Mouse (Mus musculus) hindbrain, postnatal 0 days (tissue): ENCODE data around the gene Ptgfrn. TPM values are rescaled to one million over a fixed set of nuclear protein-coding genes. Genes with fewer than 3 reads are reported as not detected.
A peak's percentile ranks its signal among the peaks of the same experiment; 100 is the strongest.

Experiments used
- ATAC-seq: fragments of 200-750 bp; cut with Nextera tagmentation; 2 replicates; pipeline ENCODE4 v1.8.0; 2017; ENCODE audit warnings: mild to moderate bottlenecking, moderate TSS enrichment, moderate library complexity
- DNase-seq: peaks from one replicate; pipeline ENCODE4 v3.0.0-alpha.2; 2015; ENCODE audit warnings: low spot score
- H3K27ac ChIP-seq: fragments of 300-500 bp; sonication (generic); 2 replicates; pipeline ENCODE4 v1.5.1; 2014; ENCODE audit warnings: mild to moderate bottlenecking
- H3K27me3 ChIP-seq: fragments of 300-500 bp; sonication (generic); 2 replicates; pipeline ENCODE4 v1.6.1; 2014; ENCODE audit warnings: low read length, mixed read lengths; ENCODE audit not compliant: insufficient read depth
- H3K36me3 ChIP-seq: fragments of 300-500 bp; sonication (generic); 2 replicates; pipeline ENCODE4 v1.6.1; 2014; ENCODE audit warnings: low read length, mixed read lengths; ENCODE audit not compliant: insufficient read depth
- H3K4me1 ChIP-seq: fragments of 300-500 bp; sonication (generic); 2 replicates; pipeline ENCODE4 v1.6.1; 2014; ENCODE audit warnings: antibody characterized with exemption, low read length, mixed read lengths; ENCODE audit not compliant: insufficient read depth
- H3K4me2 ChIP-seq: fragments of 300-500 bp; sonication (generic); 2 replicates; pipeline ENCODE4 v1.6.1; 2014; ENCODE audit warnings: low read depth, mild to moderate bottlenecking, low read length, moderate library complexity, mixed read lengths
- H3K4me3 ChIP-seq: fragments of 300-500 bp; sonication (generic); 2 replicates; pipeline ENCODE4 v1.5.1; 2014; ENCODE audit warnings: low read length
- H3K9ac ChIP-seq: fragments of 300-500 bp; sonication (generic); replicated peaks from 2 replicates; pipeline ENCODE4 v1.6.1; 2014; ENCODE audit warnings: mild to moderate bottlenecking, low read length, moderate library complexity, mixed read lengths
- H3K9me3 ChIP-seq: fragments of 300-500 bp; sonication (generic); 2 replicates; pipeline ENCODE4 v1.6.1; 2016; ENCODE audit warnings: low read length, mixed read lengths
- CTCF ChIP-seq: IDR thresholded peaks from 2 replicates; pipeline ENCODE4 v1.5.1; 2016; ENCODE audit warnings: antibody characterized with exemption, control low read depth, low read depth
- WGBS: fragments of 180-500 bp; shearing (Covaris S2); extraction: QIAGEN DNeasy Blood & Tissue Kit; methylation state at CpG from one replicate; pipeline ENCODE4 v1.1.7; 2014; 5-methylcytosine and 5-hydroxymethylcytosine counted together
- polyA plus RNA-seq: library from polyadenylated mRNA; unstranded; fragments of >200 nt; fragmentation: Nextera tagmentation; extraction: Ambion mirVana; gene quantifications from 2 replicates; pipeline ENCODE4 v1.2.1, GENCODE M21; 2015
- total RNA-seq: library from RNA; depleted of rRNA; stranded (reverse); fragments of >200 nt; gene quantifications from 2 replicates; pipeline ENCODE4 v1.2.3, GENCODE M21; 2014

Ptgfrn gene
- total and polyA plus RNA-seq, 2 experiments from 2014 or later: 4.1 to 51.0 TPM

- no peak for DNase-seq
- H3K4me1 ChIP-seq: 0 out of 2 replicates have a peak, but pooled peaks cover 10% of the 10 kb centered on the region
- TF ChIP-seq CTCF: no peak
- H3K9ac ChIP-seq: no peak overlapping the region
- H3K9me3 ChIP-seq: no peaks in the 10 kb centered on the region
- H3K36me3 ChIP-seq: no peaks in the 10 kb centered on the region; the same call in 1 of the 2 replicates
- WGBS: 65% methylated on average over 3 of the region's 3 CpGs
- no peak overlapping the region for H3K27ac ChIP-seq
- H3K27me3 ChIP-seq: no peaks in the 10 kb centered on the region
- H3K4me3 ChIP-seq: no peak overlapping the region
- ATAC-seq: no peak
- H3K4me2 ChIP-seq: no peak overlapping the region
These were observed 34.2 kb downstream of the Ptgfrn start for GRCm38 (mm10) chr3:101075866-101076265.

GRCm38 (mm10) chr3:101073384-101073783 lies 36.7 kb downstream of the Ptgfrn start:
- 85% methylated on average over 9 of the region's 9 CpGs for WGBS
- no peaks in the 10 kb centered on the region; the same call in 1 of the 2 replicates for H3K36me3 ChIP-seq
- H3K4me1 ChIP-seq: peaks cover 13% of the 10 kb centered on the region
- no peak overlapping the region for H3K4me3 ChIP-seq
- H3K9ac ChIP-seq: no peak overlapping the region
- no peak overlapping the region for H3K27ac ChIP-seq
- ATAC-seq (no peak), DNase-seq (no peak)
- no peak overlapping the region for H3K4me2 ChIP-seq
- no peaks in the 10 kb centered on the region for H3K27me3 ChIP-seq
- no peak for TF ChIP-seq CTCF
- no peaks in the 10 kb centered on the region for H3K9me3 ChIP-seq

GRCm38 (mm10) chr3:101072506-101073215 lies 37.4 kb downstream of the Ptgfrn start:
- H3K4me2 ChIP-seq: no peak overlapping the region
- 89% methylated on average over 15 of the region's 15 CpGs for WGBS
- ATAC-seq: no peak

DNA sequence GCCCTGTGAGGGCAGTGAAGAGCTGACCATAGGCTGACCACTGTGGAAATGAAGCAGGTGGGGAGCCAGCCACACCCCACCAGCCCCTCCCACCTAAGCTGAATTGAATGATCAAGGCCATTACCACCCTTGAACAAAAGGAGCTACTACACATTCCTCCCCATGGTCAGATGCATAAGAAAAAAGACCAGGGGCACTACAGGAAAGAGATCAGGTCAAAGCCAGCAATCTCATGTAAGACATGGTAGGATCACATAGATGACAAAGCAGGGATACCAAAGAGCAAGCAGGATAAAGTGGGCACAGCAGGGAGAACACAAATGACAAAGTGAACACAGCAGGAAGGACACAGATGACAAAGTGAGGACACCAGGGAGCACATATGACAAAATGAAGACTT lies 38.5 kb downstream of the Ptgfrn start:
- Histone ChIP-seq H3K9ac (no peak overlapping the region), H3K36me3 (no peaks in the 10 kb centered on the region; the same call in 1 of the 2 replicates), H3K27me3 (no peaks in the 10 kb centered on the region), H3K4me3 (no peak overlapping the region), H3K9me3 (no peaks in the 10 kb centered on the region), H3K27ac (no peak overlapping the region), H3K4me1 (peaks cover 11% of the 10 kb centered on the region), H3K4me2 (no peak overlapping the region)
- DNase-seq (no peak), ATAC-seq (no peak)
- no peak for TF ChIP-seq CTCF

More at GRCm38 (mm10) chr3:101072506-101073215, 37.4 kb downstream of the Ptgfrn start:
- H3K4me1 ChIP-seq: peaks cover 10% of the 10 kb centered on the region
- TF ChIP-seq CTCF: no peak
- H3K4me3 ChIP-seq: no peak overlapping the region
- no peak overlapping the region for H3K27ac ChIP-seq
- no peaks in the 10 kb centered on the region for H3K27me3 ChIP-seq
- H3K9ac ChIP-seq: no peak overlapping the region
- DNase-seq: no peak
- H3K36me3 ChIP-seq: no peaks in the 10 kb centered on the region; the same call in 1 of the 2 replicates
- no peaks in the 10 kb centered on the region for H3K9me3 ChIP-seq

- no peak for DNase-seq
These were observed 39.3 kb downstream of the Ptgfrn start for GRCm38 (mm10) chr3:101070796-101071235.

GRCm38 (mm10) chr3:101070230-101070795 lies 39.8 kb downstream of the Ptgfrn start:
- TF ChIP-seq CTCF: no peak
- no peaks in the 10 kb centered on the region for H3K9me3 ChIP-seq
- H3K9ac ChIP-seq: no peak overlapping the region
- 46% methylated on average over 10 of the region's 10 CpGs for WGBS
- H3K27ac ChIP-seq: no peak overlapping the region
- no peak overlapping the region for H3K4me3 ChIP-seq
- H3K4me2 ChIP-seq: no peak overlapping the region
- H3K27me3 ChIP-seq: no peaks in the 10 kb centered on the region
- DNase-seq (peak; percentile 35), ATAC-seq (0 out of 2 replicates have a peak, but pooled peaks have one; percentile 24)
- peaks cover 16% of the 10 kb centered on the region for H3K4me1 ChIP-seq
- H3K36me3 ChIP-seq: no peaks in the 10 kb centered on the region

More at GRCm38 (mm10) chr3:101070796-101071235, 39.3 kb downstream of the Ptgfrn start:
- TF ChIP-seq CTCF: no peak
- H3K9ac ChIP-seq: no peak overlapping the region
- no peaks in the 10 kb centered on the region for H3K9me3 ChIP-seq
- 44% methylated on average over 6 of the region's 6 CpGs for WGBS
- peaks cover 16% of the 10 kb centered on the region for H3K4me1 ChIP-seq
- no peaks in the 10 kb centered on the region for H3K27me3 ChIP-seq
- no peak overlapping the region for H3K27ac ChIP-seq
- no peaks in the 10 kb centered on the region for H3K36me3 ChIP-seq
- ATAC-seq: 0 out of 2 replicates have a peak, but pooled peaks have one; percentile 28
- no peak overlapping the region for H3K4me2 ChIP-seq
- H3K4me3 ChIP-seq: no peak overlapping the region

DNA sequence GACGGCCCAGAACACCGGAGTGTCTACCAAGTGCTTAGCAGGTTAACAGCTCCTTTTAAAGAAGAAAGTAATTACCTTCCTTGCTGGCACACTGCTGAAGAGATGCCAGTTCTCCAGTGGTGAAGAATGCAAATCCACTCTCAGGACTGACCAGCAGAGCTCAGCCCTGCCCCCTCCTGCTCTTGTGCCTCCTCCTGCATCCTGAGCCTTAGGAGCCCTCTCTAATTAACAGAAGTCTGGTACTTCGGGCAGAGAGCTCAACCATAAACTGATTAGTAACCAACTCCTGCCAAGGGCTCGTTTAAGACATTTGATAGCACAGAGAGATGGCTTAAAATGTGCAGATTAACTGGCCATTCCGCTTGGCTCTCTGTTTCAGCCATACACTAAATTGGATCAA lies 41.4 kb downstream of the Ptgfrn start:
- H3K27ac ChIP-seq: no peak overlapping the region

More for the DNA sequence above, 41.4 kb downstream of the Ptgfrn start:
- WGBS: 40% methylated on average over 5 of the region's 5 CpGs
- no peak overlapping the region for H3K9ac ChIP-seq
- peak; percentile 16; the same call in 1 of the 2 replicates for TF ChIP-seq CTCF
- no peaks in the 10 kb centered on the region for H3K36me3 ChIP-seq
- ATAC-seq (no peak), DNase-seq (peak; percentile 39)
- H3K4me2 ChIP-seq: no peak overlapping the region
- no peaks in the 10 kb centered on the region for H3K9me3 ChIP-seq
- H3K27me3 ChIP-seq: no peaks in the 10 kb centered on the region
- H3K4me3 ChIP-seq: no peak overlapping the region
- H3K4me1 ChIP-seq: peaks cover 16% of the 10 kb centered on the region
